Mouse (Mus musculus) midbrain, embryonic 11.5 days (tissue): ENCODE measurements around the gene Rhof. TPM values are rescaled to one million over a fixed set of nuclear protein-coding genes. Genes with fewer than 3 reads are reported as not detected.

Experiments used
- ATAC-seq: fragments of 200-750 bp; cut with Nextera tagmentation; 2 replicates; pipeline ENCODE4 v1.8.0; 2017; ENCODE audit warnings: moderate TSS enrichment, moderate library complexity; ENCODE audit not compliant: low FRiP score
- DNase-seq: peaks from one replicate; pipeline ENCODE4 v3.0.0; 2015; ENCODE audit warnings: low spot score; ENCODE audit errors: missing footprints
- H3K27ac ChIP-seq: fragments of 300-500 bp; sonication (generic); 2 replicates; pipeline ENCODE4 v1.5.1; 2014; ENCODE audit warnings: low read depth, low read length
- H3K27me3 ChIP-seq: fragments of 300-500 bp; sonication (generic); 2 replicates; pipeline ENCODE4 v1.6.1; 2014; ENCODE audit warnings: mild to moderate bottlenecking, low read length, moderate library complexity, mixed read lengths; ENCODE audit not compliant: control insufficient read depth, insufficient read depth
- H3K36me3 ChIP-seq: fragments of 300-500 bp; sonication (generic); 2 replicates; pipeline ENCODE4 v1.6.1; 2014; ENCODE audit warnings: mild to moderate bottlenecking, low read length, moderate library complexity, mixed read lengths; ENCODE audit not compliant: control insufficient read depth, insufficient read depth
- H3K4me1 ChIP-seq: fragments of 300-500 bp; sonication (generic); 2 replicates; pipeline ENCODE4 v1.6.1; 2014; ENCODE audit warnings: low read length; ENCODE audit not compliant: control insufficient read depth, insufficient read depth
- H3K4me2 ChIP-seq: fragments of 300-500 bp; sonication (generic); 2 replicates; pipeline ENCODE4 v1.6.1; 2014; ENCODE audit warnings: mild to moderate bottlenecking, moderate library complexity
- H3K4me3 ChIP-seq: fragments of 300-500 bp; sonication (generic); 2 replicates; pipeline ENCODE4 v1.5.1; 2014; ENCODE audit warnings: low read depth, low read length
- H3K9ac ChIP-seq: fragments of 300-500 bp; sonication (generic); 2 replicates; pipeline ENCODE4 v1.6.1; 2014; ENCODE audit warnings: low read length
- H3K9me3 ChIP-seq: fragments of 300-500 bp; sonication (generic); 2 replicates; pipeline ENCODE4 v1.6.1; 2016; ENCODE audit warnings: low read length; ENCODE audit not compliant: control insufficient read depth
- WGBS: fragments of 180-500 bp; shearing (Covaris S2); extraction: QIAGEN DNeasy Blood & Tissue Kit; methylation state at CpG from one replicate; pipeline ENCODE4 v1.1.7; 2014; 5-methylcytosine and 5-hydroxymethylcytosine counted together
- polyA plus RNA-seq: library from polyadenylated mRNA; unstranded; fragments of >200 nt; fragmentation: Nextera tagmentation; extraction: Ambion mirVana; gene quantifications from 2 replicates; pipeline ENCODE4 v1.2.1, GENCODE M21; 2014

The Rhof gene
- polyA plus RNA-seq, 1 experiment from 2014 or later: 1.6 TPM

DNA sequence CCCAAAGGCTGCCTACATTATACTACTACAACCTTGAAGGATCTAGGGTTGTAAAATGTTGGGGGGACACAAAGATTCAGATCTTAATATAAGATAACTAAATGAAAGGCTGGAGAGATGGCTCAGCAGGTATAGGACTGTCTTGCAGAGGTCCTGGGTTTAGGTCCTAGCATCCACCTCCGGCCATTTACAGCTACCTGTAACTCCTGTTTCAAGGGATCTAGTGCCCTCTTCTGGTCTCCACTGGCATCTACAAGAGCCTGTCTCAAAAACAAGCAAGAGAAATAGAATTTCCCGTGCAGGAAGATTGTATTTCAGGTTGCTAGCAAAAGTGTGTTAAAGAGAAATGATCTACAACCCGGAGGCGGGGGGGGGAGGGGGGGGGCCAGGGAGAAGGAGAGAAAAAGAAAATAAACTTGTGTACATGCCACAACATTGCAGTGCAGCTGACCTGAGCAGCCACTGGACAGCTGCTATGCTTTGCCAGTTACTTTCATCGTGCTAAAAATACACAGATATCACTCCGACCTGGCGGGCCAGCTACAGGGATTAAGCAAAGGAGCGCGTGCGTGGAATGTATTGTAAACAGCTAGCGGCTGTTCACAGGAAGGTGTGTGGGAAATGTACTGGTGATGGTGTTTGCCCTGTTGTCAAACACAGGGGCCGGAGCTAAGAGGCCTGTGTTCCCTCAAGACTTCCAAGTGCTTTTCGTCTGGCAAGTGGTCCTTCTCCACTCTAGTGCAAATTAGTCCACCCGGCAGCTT, 72.6 kb downstream of the Rhof start:
- no peaks in the 10 kb centered on the region for H3K4me1 ChIP-seq
- H3K9ac ChIP-seq: 0 out of 2 replicates have a peak overlapping the region, but pooled peaks have one; percentile 5
- no peaks in the 10 kb centered on the region for H3K9me3 ChIP-seq
- ATAC-seq: no peak
- H3K27me3 ChIP-seq: no peaks in the 10 kb centered on the region
- no peaks in the 10 kb centered on the region for H3K36me3 ChIP-seq
- no peak overlapping the region for H3K4me2 ChIP-seq
- H3K27ac ChIP-seq: no peak overlapping the region
- 46% methylated on average over 14 of the region's 14 CpGs for WGBS
- H3K4me3 ChIP-seq: no peak overlapping the region
- no peak for DNase-seq

GRCm38 (mm10) chr5:123058251-123059102, 74.0 kb downstream of the Rhof start:
- Histone ChIP-seq H3K4me2 (peak overlapping the region; percentile 47), H3K9ac (peak overlapping the region; percentile 57), H3K4me1 (no peaks in the 10 kb centered on the region), H3K27me3 (no peaks in the 10 kb centered on the region), H3K4me3 (peak overlapping the region; percentile 28), H3K27ac (0 out of 2 replicates have a peak overlapping the region, but pooled peaks have one; percentile 2), H3K36me3 (no peaks in the 10 kb centered on the region), H3K9me3 (no peaks in the 10 kb centered on the region)
- DNase-seq (peak; percentile 89), ATAC-seq (no peak)
- 47% methylated on average over 16 of the region's 16 CpGs for WGBS

- no peaks in the 10 kb centered on the region for H3K4me1 ChIP-seq
- ATAC-seq (peak; percentile 95), DNase-seq (peak; percentile 100)
- H3K27me3 ChIP-seq: no peaks in the 10 kb centered on the region
- 8% methylated on average over 48 of the region's 48 CpGs for WGBS
- peak overlapping the region; percentile 28 for H3K4me3 ChIP-seq
- no peak overlapping the region for H3K27ac ChIP-seq
- no peaks in the 10 kb centered on the region for H3K36me3 ChIP-seq
- no peaks in the 10 kb centered on the region for H3K9me3 ChIP-seq
- H3K9ac ChIP-seq: peak overlapping the region; percentile 57
- peak overlapping the region; percentile 47 for H3K4me2 ChIP-seq
Observed at GRCm38 (mm10) chr5:123057366-123058250, 74.9 kb downstream of the Rhof start.

Other genes with a start within 250 kb of the Rhof start
- gene Kdm2b, start 142.9 kb downstream of the Rhof start, polyA plus RNA-seq: 62.4 and 62.8 TPM in 2 replicates
- gene Orai1, start 117.6 kb downstream of the Rhof start, polyA plus RNA-seq: 8.2 and 10.5 TPM in 2 replicates
- not detected in 2 replicates for gene Morn3, start 85.7 kb downstream of the Rhof start, polyA plus RNA-seq
- 7.6 and 7.9 TPM in 2 replicates for gene Tmem120b, start 64.3 kb downstream of the Rhof start, polyA plus RNA-seq
- 9.8 and 10.0 TPM in 2 replicates for gene Setd1b, start 9.5 kb upstream of the Rhof start, polyA plus RNA-seq
- gene Psmd9, start 36.7 kb upstream of the Rhof start, polyA plus RNA-seq: 59.6 and 60.7 TPM in 2 replicates
- not detected in 2 replicates for gene Hpd, start 50.0 kb upstream of the Rhof start, polyA plus RNA-seq
- 4.7 and 5.5 TPM in 2 replicates for gene Wdr66, start 119.4 kb upstream of the Rhof start, polyA plus RNA-seq
- 45.3 and 48.4 TPM in 2 replicates for gene Bcl7a, start 211.1 kb upstream of the Rhof start, polyA plus RNA-seq